Mouse (Mus musculus): ENCODE measurements around the gene Tdrkh. TPM values are rescaled to one million over a fixed set of nuclear protein-coding genes. Genes with fewer than 3 reads are reported as not detected.

Gene Tdrkh
- 9.0 TPM in 2 replicates for polyA plus RNA-seq (2015; fragmentation: Nextera tagmentation; extraction: Ambion mirVana)

- peak; percentile 99 for ATAC-seq (ENCODE audit: insufficient number of reproducible peaks, insufficient read depth, low FRiP score, low TSS enrichment, low read depth)
- H3K9ac ChIP-seq: peak within 1 kb of the TSS; percentile 57
- no peak within 1 kb of the TSS for H3K27ac ChIP-seq
- peak within 1 kb of the TSS; percentile 47 for H3K4me3 ChIP-seq
- H3K9me3 ChIP-seq: no peaks in the 10 kb centered on the region
- H3K4me2 ChIP-seq: peak within 1 kb of the TSS; percentile 82
- H3K36me3 ChIP-seq: no peaks in the 10 kb centered on the region
- H3K4me1 ChIP-seq: peaks cover 5% of the 10 kb centered on the region
- 8% methylated on average over 52 of the region's 52 CpGs for WGBS
- peaks cover 20% of the 10 kb centered on the region for H3K27me3 ChIP-seq
Observed at GRCm38 (mm10) chr3:94413031-94413679, at the start of gene Tdrkh. Gene Tdrkh (plus strand): TSS chr3:94413273.

DNA sequence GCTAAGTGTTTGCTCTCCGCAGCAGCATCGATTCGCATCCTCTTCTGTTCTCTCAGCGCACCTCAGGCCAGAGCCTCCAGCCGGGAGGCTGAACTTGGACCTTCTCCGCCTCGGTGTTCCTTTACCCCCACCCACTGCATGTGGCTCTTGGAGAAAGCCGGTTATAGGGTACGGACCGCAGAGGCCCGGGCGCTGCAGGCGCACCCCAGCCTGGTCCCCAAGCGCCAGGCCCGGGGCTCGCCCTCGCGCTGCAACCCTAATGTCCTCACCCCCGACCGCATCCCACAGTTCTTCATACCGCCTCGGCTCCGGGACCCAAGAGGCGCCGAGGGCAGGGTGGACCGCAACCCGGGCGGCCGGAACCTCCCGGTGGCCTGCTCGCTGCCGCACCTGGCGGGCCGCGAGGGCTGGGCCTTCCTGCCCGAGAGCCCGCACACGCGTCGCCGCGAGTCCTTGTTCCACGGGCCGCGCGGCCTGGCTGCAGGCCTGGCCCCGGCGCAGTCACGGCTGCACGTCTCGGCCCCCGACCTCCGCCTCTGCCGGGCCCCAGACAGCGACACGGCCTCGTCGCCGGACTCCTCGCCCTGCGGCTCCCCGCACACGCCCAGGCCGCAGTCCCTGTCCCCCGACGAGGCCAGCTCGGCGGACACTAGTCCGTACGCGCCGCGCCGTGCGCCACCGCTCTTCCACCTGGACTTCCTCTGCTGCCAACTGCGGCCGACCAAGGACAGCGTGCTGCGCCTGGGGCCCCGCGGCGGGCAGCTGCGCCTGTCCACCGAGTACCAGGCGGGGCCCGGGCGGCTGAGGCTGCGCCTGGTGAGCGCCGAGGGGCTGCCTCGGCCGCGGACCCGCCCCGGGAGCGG, 49.6 kb upstream of the Tdrkh start:
- 6% methylated on average over 97 of the region's 97 CpGs for WGBS
- peak overlapping the region; percentile 91 for H3K4me2 ChIP-seq
- peak overlapping the region; percentile 61 for H3K4me3 ChIP-seq
- H3K27ac ChIP-seq: no peak overlapping the region
- H3K36me3 ChIP-seq: no peaks in the 10 kb centered on the region
- no peaks in the 10 kb centered on the region for H3K9me3 ChIP-seq
- H3K4me1 ChIP-seq: peaks cover 7% of the 10 kb centered on the region; the same call in 1 of the 2 replicates
- peaks cover 50% of the 10 kb centered on the region for H3K27me3 ChIP-seq
- peak; percentile 52 for ATAC-seq (ENCODE audit: insufficient number of reproducible peaks, insufficient read depth, low FRiP score, low TSS enrichment, low read depth)
- peak overlapping the region; percentile 89 for H3K9ac ChIP-seq

DNA sequence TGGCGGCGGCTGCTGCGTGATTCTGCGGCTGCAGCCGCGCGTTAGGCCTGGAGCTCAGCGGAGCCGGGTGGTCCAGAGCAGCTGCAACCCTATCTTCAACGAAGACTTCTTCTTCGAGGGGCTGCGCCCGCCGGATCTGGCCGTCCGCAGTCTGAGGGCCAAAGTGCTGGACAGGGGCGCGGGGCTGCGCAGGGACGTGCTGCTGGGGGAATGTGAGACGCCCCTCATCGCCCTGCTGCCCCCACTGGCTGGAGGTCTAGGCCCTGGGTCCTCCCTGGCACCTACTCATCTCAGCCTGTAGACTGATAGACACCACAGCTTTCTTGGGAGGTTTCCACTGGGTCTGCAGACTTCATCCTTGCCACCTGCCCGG, 48.9 kb upstream of the Tdrkh start:
- Histone ChIP-seq H3K36me3 (no peaks in the 10 kb centered on the region), H3K27me3 (peaks cover 50% of the 10 kb centered on the region), H3K9me3 (no peaks in the 10 kb centered on the region), H3K4me3 (peak overlapping the region; percentile 61), H3K27ac (no peak overlapping the region), H3K4me1 (peaks cover 7% of the 10 kb centered on the region; the same call in 1 of the 2 replicates), H3K4me2 (peak overlapping the region; percentile 91), H3K9ac (peak overlapping the region; percentile 89)
- ATAC-seq (ENCODE audit: insufficient number of reproducible peaks, insufficient read depth, low FRiP score, low TSS enrichment, low read depth): no peak
- WGBS: 4% methylated on average over 23 of the region's 23 CpGs

- 18% methylated on average over 3 of the region's 3 CpGs for WGBS
- Histone ChIP-seq H3K9ac (no peak overlapping the region), H3K27me3 (peaks cover 48% of the 10 kb centered on the region), H3K4me2 (no peak overlapping the region), H3K9me3 (no peaks in the 10 kb centered on the region), H3K27ac (no peak overlapping the region), H3K36me3 (no peaks in the 10 kb centered on the region), H3K4me1 (peaks cover 11% of the 10 kb centered on the region), H3K4me3 (no peak overlapping the region)
- ATAC-seq (ENCODE audit: insufficient number of reproducible peaks, insufficient read depth, low FRiP score, low TSS enrichment, low read depth): no peak
Observed at GRCm38 (mm10) chr3:94366761-94367160, 46.3 kb upstream of the Tdrkh start.

- no peak for ATAC-seq (ENCODE audit: insufficient number of reproducible peaks, insufficient read depth, low FRiP score, low TSS enrichment, low read depth)
- Histone ChIP-seq H3K9ac (no peak overlapping the region), H3K27me3 (peaks cover 40% of the 10 kb centered on the region), H3K27ac (no peak overlapping the region), H3K4me2 (no peak overlapping the region), H3K4me1 (peaks cover 18% of the 10 kb centered on the region), H3K4me3 (no peak overlapping the region), H3K36me3 (no peaks in the 10 kb centered on the region), H3K9me3 (no peaks in the 10 kb centered on the region)
- 77% methylated on average over 6 of the region's 6 CpGs for WGBS
Observed at GRCm38 (mm10) chr3:94367511-94367910, 45.6 kb upstream of the Tdrkh start.

DNA sequence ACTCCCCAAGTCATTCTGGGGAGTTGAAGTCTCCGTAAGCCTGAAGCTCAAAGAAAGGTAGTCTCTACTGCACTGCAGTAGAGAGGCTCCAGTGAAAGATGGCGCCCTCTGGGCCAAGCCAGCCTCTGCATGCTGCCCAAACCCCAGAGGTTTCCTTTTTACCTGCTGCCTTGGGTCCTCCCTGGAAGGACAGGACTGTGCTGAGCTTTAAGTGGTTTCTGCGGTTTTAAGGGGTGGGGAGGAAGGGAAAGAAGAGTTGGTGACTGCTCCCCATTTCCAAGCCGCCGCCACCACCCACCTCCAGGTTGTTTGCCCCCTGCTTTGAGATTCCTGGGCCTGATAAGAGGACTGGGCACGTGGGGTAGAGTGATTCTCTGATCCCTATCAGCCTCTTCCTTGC, 44.4 kb upstream of the Tdrkh start:
- Histone ChIP-seq H3K27me3 (peaks cover 37% of the 10 kb centered on the region), H3K9me3 (no peaks in the 10 kb centered on the region), H3K36me3 (no peaks in the 10 kb centered on the region), H3K4me2 (no peak overlapping the region), H3K4me3 (no peak overlapping the region), H3K4me1 (peaks cover 29% of the 10 kb centered on the region), H3K9ac (no peak overlapping the region), H3K27ac (no peak overlapping the region)
- ATAC-seq (ENCODE audit: insufficient number of reproducible peaks, insufficient read depth, low FRiP score, low TSS enrichment, low read depth): no peak
- 57% methylated on average over 6 of the region's 6 CpGs for WGBS

GRCm38 (mm10) chr3:94369709-94370108, 43.4 kb upstream of the Tdrkh start:
- Histone ChIP-seq H3K4me2 (no peak overlapping the region), H3K36me3 (no peaks in the 10 kb centered on the region)
- 66% methylated on average over 2 of the region's 2 CpGs for WGBS

GRCm38 (mm10) chr3:94371637-94372036, 41.4 kb upstream of the Tdrkh start:
- Histone ChIP-seq H3K9me3 (no peaks in the 10 kb centered on the region), H3K9ac (peak overlapping the region; percentile 49), H3K36me3 (no peaks in the 10 kb centered on the region), H3K27me3 (peaks cover 26% of the 10 kb centered on the region), H3K4me3 (peak overlapping the region; percentile 20; the same call in 1 of the 2 replicates), H3K4me1 (peaks cover 27% of the 10 kb centered on the region), H3K4me2 (peak overlapping the region; percentile 53), H3K27ac (no peak overlapping the region)
- peak; percentile 56; the same call in 1 of the 2 replicates for ATAC-seq (ENCODE audit: insufficient number of reproducible peaks, insufficient read depth, low FRiP score, low TSS enrichment, low read depth)
- WGBS: 3% methylated on average over 11 of the region's 11 CpGs

More at GRCm38 (mm10) chr3:94369709-94370108, 43.4 kb upstream of the Tdrkh start:
- no peak for ATAC-seq (ENCODE audit: insufficient number of reproducible peaks, insufficient read depth, low FRiP score, low TSS enrichment, low read depth)
- Histone ChIP-seq H3K4me1 (peaks cover 27% of the 10 kb centered on the region), H3K27ac (no peak overlapping the region), H3K27me3 (peaks cover 35% of the 10 kb centered on the region), H3K9ac (no peak overlapping the region), H3K9me3 (no peaks in the 10 kb centered on the region), H3K4me3 (no peak overlapping the region)

DNA sequence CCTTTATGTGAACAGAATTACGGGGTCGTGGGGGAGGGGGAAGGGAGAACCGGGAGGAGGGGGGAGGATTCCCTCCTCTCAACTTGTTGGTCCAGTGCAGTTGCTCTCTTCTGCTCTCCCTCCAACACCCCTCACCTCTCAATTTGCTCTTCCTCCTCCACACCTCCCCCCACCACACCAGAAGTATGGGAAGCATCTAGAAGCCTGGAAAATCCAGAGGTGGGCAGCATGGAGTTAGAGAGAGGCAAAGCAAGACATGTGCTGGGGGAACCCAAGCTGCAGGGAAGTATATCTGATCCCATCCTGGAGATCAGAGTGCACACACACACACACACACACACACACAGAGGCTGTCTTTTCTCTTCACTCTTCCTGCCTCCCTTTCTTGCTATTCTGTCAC, 41.0 kb upstream of the Tdrkh start:
- Histone ChIP-seq H3K4me1 (peaks cover 31% of the 10 kb centered on the region), H3K9me3 (no peaks in the 10 kb centered on the region), H3K36me3 (no peaks in the 10 kb centered on the region), H3K4me2 (peak overlapping the region; percentile 53), H3K27ac (no peak overlapping the region), H3K9ac (peak overlapping the region; percentile 49), H3K27me3 (peaks cover 26% of the 10 kb centered on the region), H3K4me3 (peak overlapping the region; percentile 20; the same call in 1 of the 2 replicates)
- peak; percentile 7; the same call in 1 of the 2 replicates for ATAC-seq (ENCODE audit: insufficient number of reproducible peaks, insufficient read depth, low FRiP score, low TSS enrichment, low read depth)
- WGBS: 0% methylated on average over 3 of the region's 3 CpGs

- Histone ChIP-seq H3K36me3 (no peaks in the 10 kb centered on the region), H3K4me2 (peak within 1 kb of the TSS; percentile 55), H3K4me1 (peaks cover 36% of the 10 kb centered on the region), H3K4me3 (peak within 1 kb of the TSS; percentile 31), H3K27ac (no peak within 1 kb of the TSS), H3K27me3 (peaks cover 26% of the 10 kb centered on the region), H3K9ac (peak within 1 kb of the TSS; percentile 52), H3K9me3 (no peaks in the 10 kb centered on the region)
- WGBS: 7% methylated on average over 5 of the region's 5 CpGs
- ATAC-seq (ENCODE audit: insufficient number of reproducible peaks, insufficient read depth, low FRiP score, low TSS enrichment, low read depth): no peak
Observed at GRCm38 (mm10) chr3:94372641-94373040, 40.4 kb upstream of the Tdrkh start, which contains the start of gene Rorc. Gene Rorc (plus strand): TSS chr3:94372794.

DNA sequence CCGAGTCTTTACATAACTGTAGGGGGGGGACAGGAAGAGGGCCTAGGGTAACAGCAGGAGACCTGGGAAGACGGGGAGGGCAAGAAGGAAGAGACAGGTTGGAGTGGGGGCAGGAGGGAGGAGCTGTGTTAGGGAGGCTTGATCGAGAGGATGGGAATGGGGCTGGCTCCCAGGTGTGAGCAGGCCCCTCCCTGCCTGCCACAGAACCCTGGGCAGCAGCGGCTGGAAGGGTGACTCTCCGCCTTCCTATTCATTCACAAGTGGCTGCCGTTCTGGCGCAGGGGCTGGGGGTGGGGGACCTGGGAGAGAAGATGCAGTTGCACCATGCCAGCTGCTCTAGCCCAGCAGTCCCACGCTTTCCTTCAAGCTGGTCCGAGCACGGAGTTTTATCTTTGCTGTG, 40.0 kb upstream of the Tdrkh start:
- no peak for ATAC-seq (ENCODE audit: insufficient number of reproducible peaks, insufficient read depth, low FRiP score, low TSS enrichment, low read depth)
- H3K4me3 ChIP-seq: peak overlapping the region; percentile 31
- H3K4me1 ChIP-seq: peaks cover 36% of the 10 kb centered on the region
- H3K9me3 ChIP-seq: no peaks in the 10 kb centered on the region
- H3K4me2 ChIP-seq: peak overlapping the region; percentile 55
- peak overlapping the region; percentile 52; the same call in 1 of the 2 replicates for H3K9ac ChIP-seq
- H3K27me3 ChIP-seq: peaks cover 26% of the 10 kb centered on the region
- WGBS: 4% methylated on average over 10 of the region's 10 CpGs
- no peak overlapping the region for H3K27ac ChIP-seq
- no peaks in the 10 kb centered on the region for H3K36me3 ChIP-seq

All from embryonic facial prominence, embryonic 13.5 days (tissue).